Comparison of ENCODE assay signal across 16 mouse cellular contexts in genomic region chr7:89356307-89356706, GRCm38 (mm10). TPM values are rescaled to one million over a fixed set of nuclear protein-coding genes. Genes with fewer than 3 reads are reported as not detected.
DNase-seq lines count a peak whose midpoint lies in the region; ATAC-seq lines count a peak whose summit lies in the region.
"Had no signal": no experiment of that assay in that cellular context is flagged by ENCODE, and none has a peak within 500 bp of the region (broad histone marks: within the 10 kb centered on the region; RNA-seq: fewer than 3 reads in every experiment).

No protein-coding gene starts in this region.

- peaks cover 0 to 9% of the 10 kb centered on the region in 2 experiments; a peak in 1 of 4 replicates for H3K4me1 ChIP-seq in heart, embryonic 14.5 days (ENCODE audit: control insufficient read depth in 2 of 2, insufficient read depth in 2 of 2, low read length in 2 of 2)
- no peaks in the 10 kb centered on the region for H3K4me1 ChIP-seq in embryonic facial prominence, embryonic 11.5 days (ENCODE audit: control insufficient read depth, insufficient read depth, low read length)
- H3K4me1 ChIP-seq in limb, embryonic 15.5 days = peaks cover 13% of the 10 kb centered on the region
- H3K4me1 ChIP-seq: forebrain, embryonic 13.5 days; liver, embryonic 15.5 days; neural tube, embryonic 12.5 days had no signal

- no peak for DNase-seq in heart, adult 8-10 months (ENCODE audit: low spot score)
- DNase-seq in lung, postnatal 14 days = peak; percentile 12
- no peak for DNase-seq in lung, postnatal 4 days
- DNase-seq in embryonic facial prominence, embryonic 11.5 days (ENCODE audit: low spot score) = peak; percentile 66
- no peak for DNase-seq in cerebellum, adult 8-10 months
- DNase-seq in thymus, postnatal 0 days (ENCODE audit: low spot score) = no peak
- DNase-seq: cerebellum, postnatal 36 days; gastrocnemius, postnatal 10 days; kidney, adult 18-20 months; midbrain, embryonic 14.5 days had no signal

- no peaks in the 10 kb centered on the region for H3K27me3 ChIP-seq in heart, embryonic 14.5 days (ENCODE audit: control insufficient read depth, insufficient read depth, low read length)
- no peaks in the 10 kb centered on the region for H3K27me3 ChIP-seq in embryonic facial prominence, embryonic 11.5 days (ENCODE audit: control insufficient read depth, insufficient read depth, low read length)
- H3K27me3 ChIP-seq in limb, embryonic 15.5 days = no peaks in the 10 kb centered on the region
- H3K27me3 ChIP-seq: forebrain, embryonic 13.5 days; hindbrain, embryonic 12.5 days; liver, embryonic 15.5 days; neural tube, embryonic 12.5 days had no signal

- no peak overlapping the region for H3K9ac ChIP-seq in heart, embryonic 14.5 days (ENCODE audit: low read length)
- no peak overlapping the region for H3K9ac ChIP-seq in embryonic facial prominence, embryonic 11.5 days (replicated peaks; ENCODE audit: low read length)
- H3K9ac ChIP-seq in limb, embryonic 15.5 days = no peak overlapping the region
- H3K9ac ChIP-seq: forebrain, embryonic 13.5 days; hindbrain, embryonic 12.5 days; liver, embryonic 15.5 days; neural tube, embryonic 12.5 days had no signal

- H3K9me3 ChIP-seq in heart, embryonic 14.5 days (ENCODE audit: control insufficient read depth, low read length) = no peaks in the 10 kb centered on the region
- no peaks in the 10 kb centered on the region for H3K9me3 ChIP-seq in embryonic facial prominence, embryonic 11.5 days (replicated peaks; ENCODE audit: control insufficient read depth, low read length)
- no peaks in the 10 kb centered on the region for H3K9me3 ChIP-seq in limb, embryonic 15.5 days
- H3K9me3 ChIP-seq: forebrain, embryonic 13.5 days; hindbrain, embryonic 12.5 days; liver, embryonic 15.5 days; neural tube, embryonic 12.5 days had no signal

- no peak overlapping the region for H3K4me3 ChIP-seq in heart, embryonic 14.5 days (ENCODE audit: control insufficient read depth in 1 of 2, insufficient read depth in 1 of 2, low read depth in 1 of 2, low read length in 2 of 2)
- no peak overlapping the region for H3K4me3 ChIP-seq in embryonic facial prominence, embryonic 11.5 days (ENCODE audit: low read depth, low read length)
- no peak overlapping the region for H3K4me3 ChIP-seq in limb, embryonic 15.5 days
- H3K4me3 ChIP-seq: forebrain, embryonic 13.5 days; hindbrain, embryonic 12.5 days; liver, embryonic 15.5 days; neural tube, embryonic 12.5 days had no signal

- peak overlapping the region; percentile 50 to 64; a peak in 3 of 4 replicates for H3K27ac ChIP-seq in heart, embryonic 14.5 days (replicated peaks in 1 of 2; ENCODE audit: control insufficient read depth in 1 of 2, insufficient read depth in 1 of 2, low read depth in 2 of 2, low read length in 2 of 2)
- H3K27ac ChIP-seq in embryonic facial prominence, embryonic 11.5 days (replicated peaks; ENCODE audit: low read depth, low read length) = no peak overlapping the region
- H3K27ac ChIP-seq in limb, embryonic 15.5 days = peak overlapping the region; percentile 75
- H3K27ac ChIP-seq: forebrain, embryonic 13.5 days; hindbrain, embryonic 12.5 days; liver, embryonic 15.5 days; neural tube, embryonic 12.5 days had no signal

- H3K4me2 ChIP-seq in heart, embryonic 14.5 days (ENCODE audit: low read length) = no peak overlapping the region
- H3K4me2 ChIP-seq in embryonic facial prominence, embryonic 11.5 days (ENCODE audit: low read depth, low read length) = no peak overlapping the region
- no peak overlapping the region for H3K4me2 ChIP-seq in limb, embryonic 15.5 days
- H3K4me2 ChIP-seq: forebrain, embryonic 13.5 days; hindbrain, embryonic 12.5 days; liver, embryonic 15.5 days; neural tube, embryonic 12.5 days had no signal

- WGBS in heart, embryonic 14.5 days = 63% methylated on average over 4 of the region's 4 CpGs
- 24% methylated on average over 4 of the region's 4 CpGs for WGBS in embryonic facial prominence, embryonic 11.5 days
- 21% methylated on average over 4 of the region's 4 CpGs for WGBS in limb, embryonic 15.5 days

- H3K36me3 ChIP-seq in heart, embryonic 14.5 days (ENCODE audit: control insufficient read depth, insufficient read depth, low read length) = no peaks in the 10 kb centered on the region
- no peaks in the 10 kb centered on the region for H3K36me3 ChIP-seq in embryonic facial prominence, embryonic 11.5 days (replicated peaks; ENCODE audit: control insufficient read depth, insufficient read depth, low read depth, low read length)
- H3K36me3 ChIP-seq in limb, embryonic 15.5 days = no peaks in the 10 kb centered on the region
- H3K36me3 ChIP-seq: hindbrain, embryonic 12.5 days; liver, embryonic 15.5 days; neural tube, embryonic 12.5 days had no signal

- 0 out of 2 replicates have a peak, but pooled peaks have one; percentile 21 for ATAC-seq in heart, embryonic 14.5 days (ENCODE audit: insufficient number of reproducible peaks, insufficient read depth, low FRiP score, low read depth)
- ATAC-seq in embryonic facial prominence, embryonic 11.5 days (replicated peaks; ENCODE audit: insufficient number of reproducible peaks, low FRiP score, low TSS enrichment, low read depth) = peak; percentile 87
- ATAC-seq in limb, embryonic 15.5 days (ENCODE audit: insufficient number of reproducible peaks, low FRiP score, low TSS enrichment, low read depth) = peak; percentile 89
- ATAC-seq: forebrain, embryonic 13.5 days had no signal

RNA-seq across cellular contexts. Expression of gene Tmem135, which starts 47.7 kb away (rescaled TPM):
- polyA plus RNA-seq in heart, embryonic 14.5 days (2014; fragmentation: Nextera tagmentation; extraction: Ambion mirVana) = 28.4 and 29.4 TPM in 2 replicates
- 10 to 100 TPM; 30.3 to 39.6 (median 36.3) TPM for total RNA-seq in heart, adult 8-10 months (2022)
- polyA plus RNA-seq in embryonic facial prominence, embryonic 11.5 days (2014; fragmentation: Nextera tagmentation; extraction: Ambion mirVana) = 17.9 and 18.5 TPM in 2 replicates
- polyA plus RNA-seq in limb, embryonic 15.5 days (2015; fragmentation: Nextera tagmentation; extraction: Ambion mirVana) = 19.4 and 20.8 TPM in 2 replicates
- 22.0 and 22.5 TPM in 2 replicates for polyA plus RNA-seq in thymus, postnatal 0 days (2015; fragmentation: Nextera tagmentation; extraction: Ambion mirVana)

RNA-seq across cellular contexts. Expression of gene Fzd4, which starts 47.8 kb away (rescaled TPM):
- polyA plus RNA-seq in heart, embryonic 14.5 days (2014; fragmentation: Nextera tagmentation; extraction: Ambion mirVana) = 12.7 and 13.2 TPM in 2 replicates
- 10 to 100 TPM; 23.6 to 31.0 (median 28.6) TPM for total RNA-seq in heart, adult 8-10 months (2022)
- polyA plus RNA-seq in embryonic facial prominence, embryonic 11.5 days (2014; fragmentation: Nextera tagmentation; extraction: Ambion mirVana) = 12.4 and 15.6 TPM in 2 replicates
- polyA plus RNA-seq in limb, embryonic 15.5 days (2015; fragmentation: Nextera tagmentation; extraction: Ambion mirVana) = 11.1 and 12.3 TPM in 2 replicates
- polyA plus RNA-seq in thymus, postnatal 0 days (2015; fragmentation: Nextera tagmentation; extraction: Ambion mirVana) = 1.5 TPM in 2 replicates

Comparison
In these comparisons a context has a peak if more than half of its experiments do, and no peak if none do; other contexts are left out.
1. DNase-seq: peak in lung, postnatal 14 days (single experiment) and embryonic facial prominence, embryonic 11.5 days (single experiment); none in heart, adult 8-10 months (single experiment), lung, postnatal 4 days (0 of 2), cerebellum, adult 8-10 months (single experiment) and thymus, postnatal 0 days (single experiment).
2. ATAC-seq: peak in every context shown above with its lines; median percentile 89 in limb, embryonic 15.5 days; 87 in embryonic facial prominence, embryonic 11.5 days; 21 in heart, embryonic 14.5 days.